Mouse (Mus musculus) forebrain, embryonic 10.5 days (tissue): Measurements from ENCODE around the gene Urad. TPM values are rescaled to one million over a fixed set of nuclear protein-coding genes. Genes with fewer than 3 reads are reported as not detected.

Source experiments
- DNase-seq: peaks from one replicate; pipeline ENCODE4 v3.0.0-alpha.2; 2017; ENCODE audit warnings: low spot score; ENCODE audit errors: extremely low spot score
- H3K27ac ChIP-seq: fragments of 300-500 bp; sonication (generic); 2 replicates; pipeline ENCODE4 v1.5.1; 2016; ENCODE audit warnings: mild to moderate bottlenecking
- H3K27me3 ChIP-seq: fragments of 300-500 bp; sonication (generic); 2 replicates; pipeline ENCODE4 v1.6.1; 2016; ENCODE audit warnings: mild to moderate bottlenecking; ENCODE audit not compliant: poor library complexity, severe bottlenecking
- H3K36me3 ChIP-seq: fragments of 300-500 bp; sonication (generic); replicated peaks from 2 replicates; pipeline ENCODE4 v1.6.1; 2016; ENCODE audit warnings: mild to moderate bottlenecking, moderate library complexity
- H3K4me1 ChIP-seq: fragments of 300-500 bp; sonication (generic); 2 replicates; pipeline ENCODE4 v1.6.1; 2016
- H3K4me3 ChIP-seq: fragments of 300-500 bp; sonication (generic); 2 replicates; pipeline ENCODE4 v1.5.1; 2016; ENCODE audit warnings: mild to moderate bottlenecking, moderate library complexity
- H3K9me3 ChIP-seq: fragments of 300-500 bp; sonication (generic); 2 replicates; pipeline ENCODE4 v1.6.1; 2016; ENCODE audit warnings: mild to moderate bottlenecking, moderate library complexity
- WGBS: fragments of 180-500 bp; shearing (Covaris S2); methylation state at CpG from one replicate; pipeline ENCODE4 v1.1.7; 2016; 5-methylcytosine and 5-hydroxymethylcytosine counted together
- polyA plus RNA-seq: library from polyadenylated mRNA; unstranded; fragments of >200 nt; fragmentation: Nextera tagmentation; extraction: Ambion mirVana; gene quantifications from 2 replicates; pipeline ENCODE4 v1.2.1, GENCODE M21; 2016

The Urad gene
- polyA plus RNA-seq, 1 experiment from 2014 or later: not detected

DNA sequence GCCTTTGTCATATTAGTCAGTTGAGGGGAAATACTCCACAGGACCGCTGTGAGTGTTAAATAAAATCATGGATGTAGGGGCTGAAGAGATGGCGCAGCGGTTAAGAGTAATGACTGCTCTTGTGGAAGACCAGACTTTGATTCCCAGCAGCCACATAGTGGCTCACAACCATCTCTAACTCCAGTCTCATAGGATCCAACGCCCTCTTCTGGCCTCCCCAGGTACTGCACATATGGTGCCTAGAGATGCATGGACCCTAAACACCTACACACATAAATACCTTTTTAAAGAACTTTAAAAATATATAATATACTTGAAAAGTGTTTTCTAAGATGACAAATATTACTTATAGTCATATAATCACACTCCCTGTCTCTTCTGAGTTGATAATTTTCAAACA is 37.9 kb downstream of the Urad start:
- H3K36me3 ChIP-seq: no peaks in the 10 kb centered on the region
- H3K27me3 ChIP-seq: peaks cover 53% of the 10 kb centered on the region
- no peaks in the 10 kb centered on the region for H3K9me3 ChIP-seq
- 79% methylated on average over 4 of the region's 4 CpGs for WGBS
- H3K4me1 ChIP-seq: no peaks in the 10 kb centered on the region
- H3K27ac ChIP-seq: no peak overlapping the region
- no peak for DNase-seq
- no peak overlapping the region for H3K4me3 ChIP-seq

DNA sequence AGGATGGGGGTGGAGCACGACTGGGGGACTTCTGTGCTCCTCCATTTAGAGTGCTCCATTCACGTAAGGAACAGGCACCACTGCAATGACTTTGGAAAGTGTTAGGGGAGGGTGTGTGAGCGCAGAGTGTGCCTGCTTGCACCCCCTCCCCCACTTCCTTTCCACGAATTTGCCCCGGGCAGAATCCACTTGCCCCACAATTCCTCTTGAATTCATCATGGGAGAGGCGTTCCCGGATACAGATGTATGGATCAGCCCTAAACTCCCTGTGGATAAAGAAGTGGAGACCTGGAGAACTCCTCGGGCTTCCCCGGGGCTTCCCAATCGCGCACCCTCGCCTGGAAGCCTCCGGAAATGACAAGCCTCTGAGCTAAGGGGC is 44.7 kb downstream of the Urad start:
- WGBS: under 1% methylated on average over 13 of the region's 13 CpGs
- Histone ChIP-seq H3K27me3 (peaks cover 100% of the 10 kb centered on the region), H3K36me3 (no peaks in the 10 kb centered on the region), H3K27ac (no peak overlapping the region), H3K4me3 (no peak overlapping the region), H3K9me3 (no peaks in the 10 kb centered on the region), H3K4me1 (0 out of 2 replicates have a peak, but pooled peaks cover 4% of the 10 kb centered on the region)
- DNase-seq: no peak

GRCm38 (mm10) chr5:147276701-147277546 is 45.3 kb downstream of the Urad start:
- no peak overlapping the region for H3K27ac ChIP-seq
- H3K4me3 ChIP-seq: no peak overlapping the region
- H3K4me1 ChIP-seq: 0 out of 2 replicates have a peak, but pooled peaks cover 4% of the 10 kb centered on the region
- H3K36me3 ChIP-seq: no peaks in the 10 kb centered on the region
- WGBS: 2% methylated on average over 18 of the region's 18 CpGs
- H3K9me3 ChIP-seq: no peaks in the 10 kb centered on the region
- H3K27me3 ChIP-seq: peaks cover 100% of the 10 kb centered on the region
- no peak for DNase-seq

- Histone ChIP-seq H3K27me3 (peaks cover 100% of the 10 kb centered on the region), H3K9me3 (no peaks in the 10 kb centered on the region), H3K4me1 (0 out of 2 replicates have a peak, but pooled peaks cover 4% of the 10 kb centered on the region), H3K36me3 (no peaks in the 10 kb centered on the region), H3K27ac (no peak overlapping the region), H3K4me3 (no peak overlapping the region)
- no peak for DNase-seq
- WGBS: 15% methylated on average over 3 of the region's 3 CpGs
These were observed 46.5 kb downstream of the Urad start for GRCm38 (mm10) chr5:147275761-147276160.

GRCm38 (mm10) chr5:147274174-147275141 is 47.8 kb downstream of the Urad start:
- peak; percentile 60 for DNase-seq
- H3K27ac ChIP-seq: no peak overlapping the region
- H3K4me1 ChIP-seq: peaks cover 12% of the 10 kb centered on the region
- no peaks in the 10 kb centered on the region for H3K36me3 ChIP-seq
- no peaks in the 10 kb centered on the region for H3K9me3 ChIP-seq
- 2% methylated on average over 48 of the region's 48 CpGs for WGBS
- H3K27me3 ChIP-seq: peaks cover 100% of the 10 kb centered on the region
- no peak overlapping the region for H3K4me3 ChIP-seq

DNA sequence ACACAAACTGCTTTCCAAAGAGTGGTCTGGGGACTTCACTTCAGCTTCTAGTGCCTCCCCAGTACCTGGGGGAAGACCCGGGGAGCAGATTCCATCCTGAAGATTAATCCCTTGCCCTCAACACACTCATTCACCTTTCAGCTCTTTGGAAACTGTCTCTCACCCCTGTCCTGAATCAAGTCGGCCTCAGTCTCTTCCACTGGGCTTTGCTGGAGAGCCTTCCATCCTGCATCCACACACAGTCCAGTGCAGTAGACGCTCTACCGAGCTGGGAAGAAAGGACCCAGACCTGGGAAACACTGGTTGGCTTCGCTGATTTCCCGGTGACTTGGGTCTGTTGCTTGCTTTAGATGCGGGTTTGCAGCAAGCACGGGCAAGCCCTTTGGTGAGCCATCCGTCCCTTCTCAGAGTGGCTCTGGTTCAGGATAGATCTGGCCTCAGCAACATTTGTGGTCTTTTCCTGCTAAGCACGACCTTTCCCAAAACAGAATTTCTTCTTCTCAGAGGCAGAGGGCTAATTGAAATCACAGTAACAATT is 49.4 kb downstream of the Urad start:
- DNase-seq: no peak
- no peaks in the 10 kb centered on the region for H3K9me3 ChIP-seq
- no peak overlapping the region for H3K4me3 ChIP-seq
- 1% methylated on average over 10 of the region's 10 CpGs for WGBS
- H3K27ac ChIP-seq: no peak overlapping the region
- peaks cover 100% of the 10 kb centered on the region for H3K27me3 ChIP-seq
- H3K4me1 ChIP-seq: peaks cover 12% of the 10 kb centered on the region
- H3K36me3 ChIP-seq: no peaks in the 10 kb centered on the region

DNA sequence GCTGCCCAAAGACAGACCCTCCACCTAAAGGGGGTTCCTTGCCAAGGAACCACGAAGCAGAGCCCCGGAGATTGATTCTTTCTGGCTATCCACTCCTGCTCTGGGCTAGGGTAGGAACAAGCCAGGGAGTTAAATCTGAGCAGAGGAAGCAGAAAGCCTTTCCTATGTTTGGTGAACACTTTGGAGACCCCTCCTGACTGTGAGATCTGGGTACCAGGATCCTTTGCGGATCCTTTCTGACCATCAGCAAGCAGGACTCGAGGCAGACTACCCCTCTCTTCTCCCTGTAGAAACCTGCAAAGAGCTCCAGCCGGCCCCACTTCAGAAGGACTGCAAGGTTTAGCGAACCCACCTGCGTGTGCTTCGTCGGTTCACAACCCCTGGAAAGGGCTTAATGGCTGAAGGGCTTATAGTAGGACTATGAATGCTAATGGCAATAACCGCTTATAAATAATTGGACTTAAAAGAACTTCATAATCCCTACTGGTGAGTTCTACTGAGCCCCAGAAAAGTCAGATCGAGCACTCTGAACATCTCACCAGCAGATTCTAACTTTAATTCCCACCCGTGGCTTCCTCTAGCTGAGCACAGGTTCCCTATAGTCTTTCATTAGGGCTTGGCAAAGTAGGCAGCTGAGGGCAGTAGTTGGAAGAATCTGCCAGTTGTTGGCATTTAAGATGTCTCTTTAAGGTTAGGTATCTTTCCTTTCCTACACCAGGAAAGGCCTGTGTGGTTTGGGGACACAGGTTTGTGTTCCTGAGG is 50.0 kb downstream of the Urad start:
- H3K4me1 ChIP-seq: peaks cover 7% of the 10 kb centered on the region
- no peak overlapping the region for H3K27ac ChIP-seq
- no peak overlapping the region for H3K4me3 ChIP-seq
- DNase-seq: no peak
- 3% methylated on average over 12 of the region's 12 CpGs for WGBS
- H3K27me3 ChIP-seq: peaks cover 100% of the 10 kb centered on the region
- H3K36me3 ChIP-seq: no peaks in the 10 kb centered on the region
- H3K9me3 ChIP-seq: no peaks in the 10 kb centered on the region

DNA sequence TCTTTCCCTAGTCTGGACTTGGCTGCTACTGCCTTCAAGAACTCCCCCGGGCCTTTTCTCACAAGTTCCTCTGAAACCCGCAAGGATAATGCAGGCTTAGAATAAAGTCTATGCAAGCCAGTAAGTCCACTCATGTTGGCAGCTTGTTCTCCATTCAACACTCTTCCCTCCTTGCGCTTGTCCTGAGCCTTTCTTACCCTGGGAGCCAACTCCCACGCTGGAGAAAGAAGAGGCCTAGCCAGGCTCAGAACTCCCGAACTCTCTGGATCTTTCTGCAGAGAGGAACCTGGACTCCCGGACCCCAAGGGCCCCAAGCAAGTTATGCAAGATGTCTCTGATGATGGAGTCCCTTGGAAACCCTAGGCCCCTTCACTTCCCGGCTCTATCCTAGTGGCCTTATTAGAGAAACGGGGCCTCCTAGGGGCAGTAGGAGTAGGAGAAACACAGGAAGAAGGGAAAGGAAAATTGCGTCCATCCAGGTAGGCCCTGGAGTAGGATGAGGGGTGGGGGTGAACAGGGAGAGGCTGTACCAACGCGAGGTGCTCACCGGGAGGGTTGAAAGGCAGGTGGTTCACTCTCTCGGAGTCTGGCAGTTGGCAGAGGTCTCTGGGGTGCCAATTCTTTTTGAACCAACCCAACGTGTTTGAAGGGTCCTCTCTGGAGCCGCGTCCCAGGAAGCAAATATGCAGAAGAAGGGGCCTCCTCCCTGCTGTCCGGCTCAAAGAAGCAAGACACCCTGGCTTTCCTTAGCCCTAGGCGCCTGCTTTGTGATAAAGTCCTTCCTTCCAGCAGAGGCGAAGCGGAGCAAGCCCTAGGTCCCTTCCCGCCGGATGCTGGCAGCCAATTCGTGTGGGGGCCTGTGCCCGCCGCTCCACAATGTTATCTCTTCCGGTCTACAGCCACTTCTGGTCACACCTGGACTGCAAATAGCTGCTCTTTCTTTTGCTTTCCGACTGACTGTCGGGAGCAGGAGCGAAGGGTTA is 51.3 kb downstream of the Urad start:
- H3K4me1 ChIP-seq: peaks cover 7% of the 10 kb centered on the region
- DNase-seq: no peak
- no peak overlapping the region for H3K4me3 ChIP-seq
- 1% methylated on average over 29 of the region's 29 CpGs for WGBS
- H3K9me3 ChIP-seq: no peaks in the 10 kb centered on the region
- H3K27me3 ChIP-seq: peaks cover 100% of the 10 kb centered on the region
- no peak overlapping the region for H3K27ac ChIP-seq
- no peaks in the 10 kb centered on the region for H3K36me3 ChIP-seq

GRCm38 (mm10) chr5:147269926-147270672 is 52.1 kb downstream of the Urad start, which contains the start of gene Pdx1:
Gene Pdx1, plus strand, starts transcription at chr5:147269959.
- Histone ChIP-seq H3K27me3 (peaks cover 100% of the 10 kb centered on the region), H3K9me3 (no peaks in the 10 kb centered on the region), H3K4me1 (peaks cover 7% of the 10 kb centered on the region), H3K36me3 (no peaks in the 10 kb centered on the region), H3K4me3 (peak within 1 kb of the TSS; percentile 16; the same call in 1 of the 2 replicates), H3K27ac (no peak within 1 kb of the TSS)
- under 1% methylated on average over 44 of the region's 44 CpGs for WGBS
- peak; percentile 56 for DNase-seq

- H3K4me3 ChIP-seq: no peak overlapping the region
- peaks cover 100% of the 10 kb centered on the region for H3K27me3 ChIP-seq
- H3K27ac ChIP-seq: no peak overlapping the region
- peaks cover 7% of the 10 kb centered on the region for H3K4me1 ChIP-seq
- 2% methylated on average over 6 of the region's 6 CpGs for WGBS
- no peaks in the 10 kb centered on the region for H3K9me3 ChIP-seq
- no peaks in the 10 kb centered on the region for H3K36me3 ChIP-seq
- DNase-seq: no peak
These were observed 52.9 kb downstream of the Urad start for GRCm38 (mm10) chr5:147269371-147269770.

- under 1% methylated on average over 8 of the region's 8 CpGs for WGBS
- DNase-seq: no peak
These were observed 53.5 kb downstream of the Urad start for GRCm38 (mm10) chr5:147268728-147269127.

More at GRCm38 (mm10) chr5:147268728-147269127, 53.5 kb downstream of the Urad start:
- Histone ChIP-seq H3K27me3 (peaks cover 100% of the 10 kb centered on the region), H3K9me3 (no peaks in the 10 kb centered on the region), H3K36me3 (no peaks in the 10 kb centered on the region), H3K4me1 (peaks cover 7% of the 10 kb centered on the region), H3K27ac (no peak overlapping the region), H3K4me3 (no peak overlapping the region)
